Mouse (Mus musculus) neural tube, embryonic 11.5 days (tissue): Measurements from ENCODE around the gene Pla2g6. TPM values are rescaled to one million over a fixed set of nuclear protein-coding genes. Genes with fewer than 3 reads are reported as not detected.
A peak's percentile ranks its signal among the peaks of the same experiment; 100 is the strongest.

ENCODE experiments used
- ATAC-seq: fragments of 200-750 bp; cut with Nextera tagmentation; 2 replicates; pipeline ENCODE4 v1.8.0; 2017; ENCODE audit warnings: moderate number of reproducible peaks, mild to moderate bottlenecking, moderate TSS enrichment, moderate library complexity; ENCODE audit not compliant: insufficient read depth, low FRiP score, low TSS enrichment
- DNase-seq: peaks from one replicate; pipeline ENCODE4 v3.0.0-alpha.2; 2015; ENCODE audit warnings: low spot score
- H3K27ac ChIP-seq: fragments of 300-500 bp; sonication (generic); 2 replicates; pipeline ENCODE4 v1.5.1; 2014; ENCODE audit warnings: low read depth, mild to moderate bottlenecking, low read length
- H3K27me3 ChIP-seq: fragments of 300-500 bp; sonication (generic); 2 replicates; pipeline ENCODE4 v1.6.1; 2014; ENCODE audit warnings: mild to moderate bottlenecking, low read length, mixed read lengths; ENCODE audit not compliant: control insufficient read depth, insufficient read depth
- H3K36me3 ChIP-seq: fragments of 300-500 bp; sonication (generic); 2 replicates; pipeline ENCODE4 v1.6.1; 2014; ENCODE audit warnings: mild to moderate bottlenecking, low read length, moderate library complexity, mixed read lengths; ENCODE audit not compliant: control insufficient read depth, insufficient read depth
- H3K4me1 ChIP-seq: fragments of 300-500 bp; sonication (generic); 2 replicates; pipeline ENCODE4 v1.6.1; 2014; ENCODE audit warnings: low read length, mixed read lengths; ENCODE audit not compliant: control insufficient read depth, insufficient read depth
- H3K4me2 ChIP-seq: fragments of 300-500 bp; sonication (generic); 2 replicates; pipeline ENCODE4 v1.6.1; 2014; ENCODE audit warnings: low read depth, mild to moderate bottlenecking, moderate library complexity
- H3K4me3 ChIP-seq: fragments of 300-500 bp; sonication (generic); 2 replicates; pipeline ENCODE4 v1.5.1; 2014; ENCODE audit warnings: low read depth, low read length
- H3K9ac ChIP-seq: fragments of 300-500 bp; sonication (generic); 2 replicates; pipeline ENCODE4 v1.6.1; 2014; ENCODE audit warnings: mild to moderate bottlenecking, low read length
- H3K9me3 ChIP-seq: fragments of 300-500 bp; sonication (generic); 2 replicates; pipeline ENCODE4 v1.6.1; 2016; ENCODE audit warnings: low read length; ENCODE audit not compliant: control insufficient read depth
- WGBS: fragments of 180-500 bp; shearing (Covaris S2); extraction: QIAGEN DNeasy Blood & Tissue Kit; methylation state at CpG from one replicate; pipeline ENCODE4 v1.1.7; 2014; 5-methylcytosine and 5-hydroxymethylcytosine counted together
- polyA plus RNA-seq: library from polyadenylated mRNA; unstranded; fragments of >200 nt; fragmentation: Nextera tagmentation; extraction: Ambion mirVana; gene quantifications from 2 replicates; pipeline ENCODE4 v1.2.1, GENCODE M21; 2014

The Pla2g6 gene
- polyA plus RNA-seq, 1 experiment from 2014 or later, result 21.9 TPM

GRCm38 (mm10) chr15:79365068-79365467 is 36.9 kb upstream of the Pla2g6 start:
- H3K9ac ChIP-seq, result no peak overlapping the region
- H3K4me3 ChIP-seq, result no peak overlapping the region
- WGBS, result 96% methylated on average over 12 of the region's 12 CpGs
- H3K27ac ChIP-seq, result no peak overlapping the region
- H3K4me2 ChIP-seq, result no peak overlapping the region
- no peak for ATAC-seq
- DNase-seq, result no peak
- H3K27me3 ChIP-seq, result no peaks in the 10 kb centered on the region
- no peaks in the 10 kb centered on the region for H3K9me3 ChIP-seq
- peaks cover 15% of the 10 kb centered on the region for H3K36me3 ChIP-seq
- no peaks in the 10 kb centered on the region for H3K4me1 ChIP-seq

- Histone ChIP-seq H3K27ac (no peak overlapping the region), H3K4me1 (no peaks in the 10 kb centered on the region), H3K4me3 (no peak overlapping the region), H3K27me3 (no peaks in the 10 kb centered on the region), H3K9ac (no peak overlapping the region), H3K9me3 (no peaks in the 10 kb centered on the region), H3K36me3 (peaks cover 13% of the 10 kb centered on the region), H3K4me2 (no peak overlapping the region)
- ATAC-seq (no peak), DNase-seq (no peak)
- WGBS, result 81% methylated on average over 6 of the region's 6 CpGs
Observed at GRCm38 (mm10) chr15:79364120-79364519, 35.9 kb upstream of the Pla2g6 start.

- peaks cover 10% of the 10 kb centered on the region for H3K27me3 ChIP-seq
- DNase-seq, result no peak
- no peak overlapping the region for H3K9ac ChIP-seq
- peaks cover 12% of the 10 kb centered on the region for H3K36me3 ChIP-seq
- no peak for ATAC-seq
- WGBS, result 68% methylated on average over 4 of the region's 4 CpGs
- no peaks in the 10 kb centered on the region for H3K9me3 ChIP-seq
- H3K4me3 ChIP-seq, result no peak overlapping the region
- H3K4me2 ChIP-seq, result no peak overlapping the region
- H3K4me1 ChIP-seq, result peaks cover 14% of the 10 kb centered on the region
- no peak overlapping the region for H3K27ac ChIP-seq
Observed at GRCm38 (mm10) chr15:79361023-79361422, 32.8 kb upstream of the Pla2g6 start.

- 77% methylated on average over 7 of the region's 7 CpGs for WGBS
Observed at GRCm38 (mm10) chr15:79360371-79360770, 32.2 kb upstream of the Pla2g6 start.

GRCm38 (mm10) chr15:79359954-79360353 is 31.8 kb upstream of the Pla2g6 start:
- Histone ChIP-seq H3K4me2 (no peak overlapping the region), H3K27me3 (peaks cover 11% of the 10 kb centered on the region), H3K27ac (no peak overlapping the region), H3K36me3 (peaks cover 12% of the 10 kb centered on the region), H3K9ac (no peak overlapping the region), H3K4me1 (peaks cover 14% of the 10 kb centered on the region), H3K4me3 (no peak overlapping the region), H3K9me3 (no peaks in the 10 kb centered on the region)
- DNase-seq (no peak), ATAC-seq (no peak)
- 50% methylated on average over 6 of the region's 6 CpGs for WGBS

More at GRCm38 (mm10) chr15:79360371-79360770, 32.2 kb upstream of the Pla2g6 start:
- no peak for DNase-seq
- peaks cover 12% of the 10 kb centered on the region for H3K36me3 ChIP-seq
- H3K9me3 ChIP-seq, result no peaks in the 10 kb centered on the region
- no peak overlapping the region for H3K4me2 ChIP-seq
- ATAC-seq, result no peak
- peaks cover 11% of the 10 kb centered on the region for H3K27me3 ChIP-seq
- H3K9ac ChIP-seq, result no peak overlapping the region
- no peak overlapping the region for H3K4me3 ChIP-seq
- H3K4me1 ChIP-seq, result peaks cover 14% of the 10 kb centered on the region
- H3K27ac ChIP-seq, result no peak overlapping the region

GRCm38 (mm10) chr15:79357974-79358690 is 29.9 kb upstream of the Pla2g6 start:
- H3K4me2 ChIP-seq, result peak overlapping the region; percentile 96
- peak; percentile 13; the same call in 1 of the 2 replicates for ATAC-seq
- H3K27me3 ChIP-seq, result peaks cover 11% of the 10 kb centered on the region
- H3K9ac ChIP-seq, result no peak overlapping the region; the same call in 1 of the 2 replicates
- 44% methylated on average over 12 of the region's 12 CpGs for WGBS
- H3K27ac ChIP-seq, result no peak overlapping the region
- no peak for DNase-seq
- peaks cover 6% of the 10 kb centered on the region; the same call in 1 of the 2 replicates for H3K36me3 ChIP-seq
- H3K9me3 ChIP-seq, result no peaks in the 10 kb centered on the region
- peaks cover 14% of the 10 kb centered on the region for H3K4me1 ChIP-seq
- peak overlapping the region; percentile 41; the same call in 1 of the 2 replicates for H3K4me3 ChIP-seq

- peaks cover 3% of the 10 kb centered on the region; the same call in 1 of the 2 replicates for H3K36me3 ChIP-seq
- H3K27me3 ChIP-seq, result peaks cover 11% of the 10 kb centered on the region
- H3K27ac ChIP-seq, result no peak overlapping the region
- H3K4me3 ChIP-seq, result peak overlapping the region; percentile 41
- WGBS, result under 1% methylated on average over 75 of the region's 77 CpGs
- DNase-seq (peak; percentile 86), ATAC-seq (peak; percentile 84)
- H3K4me1 ChIP-seq, result peaks cover 14% of the 10 kb centered on the region
- H3K4me2 ChIP-seq, result peak overlapping the region; percentile 96
- H3K9me3 ChIP-seq, result no peaks in the 10 kb centered on the region
- peak overlapping the region; percentile 60 for H3K9ac ChIP-seq
Observed at GRCm38 (mm10) chr15:79357036-79357911, 29.1 kb upstream of the Pla2g6 start.

GRCm38 (mm10) chr15:79356481-79356880 is 28.3 kb upstream of the Pla2g6 start:
- no peak overlapping the region for H3K27ac ChIP-seq
- 0 out of 2 replicates have a peak overlapping the region, but pooled peaks have one; percentile 60 for H3K9ac ChIP-seq
- peak overlapping the region; percentile 96 for H3K4me2 ChIP-seq
- WGBS, result 81% methylated on average over 8 of the region's 8 CpGs
- H3K4me1 ChIP-seq, result peaks cover 14% of the 10 kb centered on the region
- DNase-seq (no peak), ATAC-seq (no peak)
- H3K9me3 ChIP-seq, result no peaks in the 10 kb centered on the region
- H3K36me3 ChIP-seq, result no peaks in the 10 kb centered on the region
- peaks cover 11% of the 10 kb centered on the region for H3K27me3 ChIP-seq
- peak overlapping the region; percentile 41; the same call in 1 of the 2 replicates for H3K4me3 ChIP-seq
